Mouse (Mus musculus): Measurements from ENCODE around the gene F3.

DNA sequence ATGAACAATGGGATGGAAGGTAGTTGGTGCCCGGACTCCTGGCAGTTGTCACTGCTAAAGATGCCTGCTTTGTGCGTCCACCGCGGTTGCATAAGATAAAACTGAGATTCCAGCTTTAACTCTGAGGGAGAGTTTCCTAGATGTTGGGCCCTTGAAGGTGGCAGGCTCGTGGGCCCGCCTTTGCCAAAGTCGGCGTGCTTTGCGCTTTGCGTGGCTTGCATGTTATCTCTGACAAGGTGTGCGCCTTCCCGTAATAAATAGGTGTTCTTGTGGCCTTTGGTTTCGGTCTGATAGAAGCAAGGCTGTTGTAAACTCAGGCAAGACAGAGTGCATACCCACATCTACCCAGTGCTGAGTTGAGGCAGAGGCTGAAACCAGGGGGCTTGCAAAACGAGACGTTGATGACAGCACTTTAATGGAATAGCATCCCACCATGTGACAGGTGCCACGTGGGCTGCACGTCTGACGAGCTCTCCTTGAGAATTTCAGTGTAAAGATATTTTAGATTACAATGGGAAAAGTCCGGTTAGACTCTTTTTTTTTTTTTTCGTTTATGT lies 709 bp downstream of the F3 start:
- TF ChIP-seq CTCF (IDR thresholded peaks at IDR 0.05; ENCODE audit: extremely low read depth, insufficient read length, insufficient replicate concordance, low read depth, low read length) (no peak), POLR2A (IDR thresholded peaks at IDR 0.05; ENCODE audit: low read depth, low read length) (no peak)

All from small intestine, adult 2 months (tissue).